Mouse (Mus musculus): ENCODE results near the gene Il17rc.

Il17rc gene

GRCm38 (mm10) chr6:113495071-113495675 lies 23.9 kb downstream of the Il17rc start:
- DNase-seq (ENCODE audit: low spot score): no peak

GRCm38 (mm10) chr6:113499346-113499745 lies 28.1 kb downstream of the Il17rc start:
- no peak for DNase-seq (ENCODE audit: low spot score)

GRCm38 (mm10) chr6:113501388-113502084 lies 30.3 kb downstream of the Il17rc start, which contains the start of gene Prrt3:
TSS of gene Prrt3 (minus strand) at chr6:113501931.
- no peak for DNase-seq (ENCODE audit: low spot score)

- no peak for DNase-seq (ENCODE audit: low spot score)
Measured at GRCm38 (mm10) chr6:113502801-113503200, 31.6 kb downstream of the Il17rc start.

GRCm38 (mm10) chr6:113505689-113506088 lies 34.5 kb downstream of the Il17rc start:
- no peak for DNase-seq (ENCODE audit: low spot score)

- no peak for DNase-seq (ENCODE audit: low spot score)
Measured at GRCm38 (mm10) chr6:113507130-113507529, 35.9 kb downstream of the Il17rc start.

- no peak for DNase-seq (ENCODE audit: low spot score)
Measured at GRCm38 (mm10) chr6:113508272-113508946, 37.2 kb downstream of the Il17rc start.

GRCm38 (mm10) chr6:113508947-113509280 lies 37.7 kb downstream of the Il17rc start:
- no peak for DNase-seq (ENCODE audit: low spot score)

GRCm38 (mm10) chr6:113513944-113514343 lies 42.7 kb downstream of the Il17rc start:
- DNase-seq (ENCODE audit: low spot score): no peak

- no peak for DNase-seq (ENCODE audit: low spot score)
Measured at GRCm38 (mm10) chr6:113514600-113514999, 43.4 kb downstream of the Il17rc start.

- no peak for DNase-seq (ENCODE audit: low spot score)
Measured at GRCm38 (mm10) chr6:113517434-113518080, 46.3 kb downstream of the Il17rc start.

GRCm38 (mm10) chr6:113522310-113522709 lies 51.1 kb downstream of the Il17rc start:
- DNase-seq (ENCODE audit: low spot score): no peak

- DNase-seq (ENCODE audit: low spot score): no peak
Measured at GRCm38 (mm10) chr6:113523420-113523819, 52.2 kb downstream of the Il17rc start.

- peak; percentile 97 for DNase-seq (ENCODE audit: low spot score)
Measured at GRCm38 (mm10) chr6:113530932-113531839, 60.0 kb downstream of the Il17rc start, which contains the start of the genes Emc3 and Fancd2. TSS of gene Emc3 (minus strand) at chr6:113531652. TSS of gene Fancd2 (plus strand) at chr6:113531682.

GRCm38 (mm10) chr6:113531840-113532404 lies 60.7 kb downstream of the Il17rc start:
- DNase-seq (ENCODE audit: low spot score): no peak

Measured in ovary, postnatal 14 days (tissue).